Mouse (Mus musculus): Measurements from ENCODE around the gene Chrnd.

The Chrnd gene

GRCm38 (mm10) chr1:87190429-87190828 lies at the start of gene Chrnd:
Gene Chrnd (plus strand): TSS chr1:87190607.
- DNase-seq (ENCODE audit: low read depth, low spot score) = peak; percentile 55

- DNase-seq (ENCODE audit: low read depth, low spot score) = no peak
These were observed 48.9 kb upstream of the Chrnd start for GRCm38 (mm10) chr1:87141550-87141949.

GRCm38 (mm10) chr1:87142456-87142855 lies 48.0 kb upstream of the Chrnd start:
- DNase-seq (ENCODE audit: low read depth, low spot score) = no peak

GRCm38 (mm10) chr1:87143141-87143540 lies 47.3 kb upstream of the Chrnd start:
- DNase-seq (ENCODE audit: low read depth, low spot score) = no peak

- no peak for DNase-seq (ENCODE audit: low read depth, low spot score)
These were observed 41.0 kb upstream of the Chrnd start for GRCm38 (mm10) chr1:87149422-87149821.

- DNase-seq (ENCODE audit: low read depth, low spot score) = no peak
These were observed 39.1 kb upstream of the Chrnd start for GRCm38 (mm10) chr1:87151286-87151685.

GRCm38 (mm10) chr1:87153776-87154500 lies 36.5 kb upstream of the Chrnd start:
- DNase-seq (ENCODE audit: low read depth, low spot score) = peak; percentile 55

GRCm38 (mm10) chr1:87154501-87155120 lies 35.8 kb upstream of the Chrnd start:
- DNase-seq (ENCODE audit: low read depth, low spot score) = peak; percentile 61

GRCm38 (mm10) chr1:87155531-87156198 lies 34.7 kb upstream of the Chrnd start:
- peak; percentile 50 for DNase-seq (ENCODE audit: low read depth, low spot score)

GRCm38 (mm10) chr1:87156199-87156587 lies 34.2 kb upstream of the Chrnd start, which contains the start of gene Ecel1:
Gene Ecel1 (minus strand): TSS chr1:87156521.
- peak; percentile 34 for DNase-seq (ENCODE audit: low read depth, low spot score)

- DNase-seq (ENCODE audit: low read depth, low spot score) = no peak
These were observed 31.0 kb upstream of the Chrnd start for GRCm38 (mm10) chr1:87159396-87159795.

- DNase-seq (ENCODE audit: low read depth, low spot score) = no peak
These were observed 26.1 kb upstream of the Chrnd start for GRCm38 (mm10) chr1:87164164-87164795.

- DNase-seq (ENCODE audit: low read depth, low spot score) = no peak
These were observed 25.6 kb upstream of the Chrnd start for GRCm38 (mm10) chr1:87164796-87165184.

GRCm38 (mm10) chr1:87170458-87170857 lies 19.9 kb upstream of the Chrnd start:
- DNase-seq (ENCODE audit: low read depth, low spot score) = no peak

- DNase-seq (ENCODE audit: low read depth, low spot score) = no peak
These were observed 19.1 kb upstream of the Chrnd start for GRCm38 (mm10) chr1:87171312-87171711.

GRCm38 (mm10) chr1:87172316-87172715 lies 18.1 kb upstream of the Chrnd start:
- no peak for DNase-seq (ENCODE audit: low read depth, low spot score)

GRCm38 (mm10) chr1:87174006-87174955 lies 16.1 kb upstream of the Chrnd start:
- peak; percentile 83 for DNase-seq (ENCODE audit: low read depth, low spot score)

GRCm38 (mm10) chr1:87175852-87176292 lies 14.5 kb upstream of the Chrnd start:
- DNase-seq (ENCODE audit: low read depth, low spot score) = peak; percentile 88

GRCm38 (mm10) chr1:87180896-87181295 lies 9.5 kb upstream of the Chrnd start:
- no peak for DNase-seq (ENCODE audit: low read depth, low spot score)

GRCm38 (mm10) chr1:87183013-87183412 lies 7.4 kb upstream of the Chrnd start, which contains the start of gene Prss56:
Gene Prss56 (plus strand): TSS chr1:87183313.
- DNase-seq (ENCODE audit: low read depth, low spot score) = no peak

Data from ES-CJ7 (cell line).